Mouse (Mus musculus) MEL (cell line): ENCODE measurements at regions not wholly inside any gene's neighbourhood (a gene's known extent, or its start where the extent isn't known, plus 50 kb on each side); places are given as distances from the start of the nearest gene placed in this dataset.

ENCODE experiments used
- DNase-seq: peaks from one replicate; pipeline ENCODE4 v3.0.0; 2011; ENCODE audit warnings: low read depth, low spot score
- H3K27ac ChIP-seq: 2 replicates; pipeline ENCODE4 v1.5.1; 2012; ENCODE audit warnings: low read depth, mild to moderate bottlenecking, control low read depth, low read length, moderate library complexity; ENCODE audit not compliant: control insufficient read depth
- H3K27me3 ChIP-seq, 2 experiments: fragments of 150-350 bp in 1 of 2; sonication (generic) in 1 of 2; 2 replicates each; pipeline ENCODE4 v1.6.1; 2012; ENCODE audit warnings: low read length in 2 of 2, mild to moderate bottlenecking in 2 of 2, improper control_type of control experiment in 1 of 2, moderate library complexity in 1 of 2; ENCODE audit not compliant: insufficient read depth in 2 of 2, control insufficient read depth in 1 of 2
- H3K36me3 ChIP-seq, 2 experiments: 2 replicates each; pipeline ENCODE4 v1.6.1; 2012 to 2014; ENCODE audit warnings: low read length in 2 of 2, improper control_type of control experiment in 1 of 2, inconsistent platforms in 1 of 2, mild to moderate bottlenecking in 1 of 2; ENCODE audit not compliant: insufficient read depth in 2 of 2, control insufficient read depth in 1 of 2
- H3K4me1 ChIP-seq, 2 experiments: fragments of 150-350 bp in 1 of 2; sonication (generic) in 1 of 2; 2 replicates each; pipeline ENCODE4 v1.6.1; 2012; ENCODE audit warnings: low read length in 2 of 2, improper control_type of control experiment in 1 of 2, mild to moderate bottlenecking in 1 of 2; ENCODE audit not compliant: insufficient read depth in 2 of 2, control insufficient read depth in 1 of 2
- H3K4me3 ChIP-seq, 2 experiments: fragments of 150-350 bp in 1 of 2; sonication (generic) in 1 of 2; 2 replicates each; pipeline ENCODE4 v1.5.1; 2012; ENCODE audit warnings: low read depth in 2 of 2, low read length in 2 of 2, mild to moderate bottlenecking in 2 of 2, moderate library complexity in 2 of 2, control low read depth in 1 of 2, improper control_type of control experiment in 1 of 2; ENCODE audit not compliant: control insufficient read depth in 1 of 2, insufficient read depth in 1 of 2
- H3K79me2 ChIP-seq: 2 replicates; pipeline ENCODE4 v1.6.1; 2012; ENCODE audit warnings: mild to moderate bottlenecking, low read length, moderate library complexity; ENCODE audit not compliant: control insufficient read depth, poor library complexity, insufficient read depth
- H3K9ac ChIP-seq: 2 replicates; pipeline ENCODE4 v1.6.1; 2012; ENCODE audit warnings: low read depth, mild to moderate bottlenecking, control low read depth, low read length, moderate library complexity; ENCODE audit not compliant: control insufficient read depth, poor library complexity, severe bottlenecking
- H3K9me3 ChIP-seq: fragments of 150-350 bp; sonication (generic); replicated peaks from 2 replicates; pipeline ENCODE4 v1.6.1; 2012; ENCODE audit warnings: mild to moderate bottlenecking, low read length, improper control_type of control experiment, moderate library complexity; ENCODE audit not compliant: insufficient read depth
- BHLHE40 ChIP-seq: IDR thresholded peaks from 2 replicates; pipeline ENCODE4 v1.6.1; 2012; ENCODE audit warnings: low read depth, mild to moderate bottlenecking, inconsistent platforms, low read length, improper control_type of control experiment, borderline replicate concordance
- ELF1 ChIP-seq: IDR thresholded peaks from 2 replicates; pipeline ENCODE4 v1.6.1; 2014; ENCODE audit warnings: low read depth, mild to moderate bottlenecking, inconsistent platforms, low read length, improper control_type of control experiment, moderate library complexity
- GATA1 ChIP-seq: IDR thresholded peaks from 2 replicates; pipeline ENCODE4 v1.6.1; 2011; ENCODE audit warnings: low read depth, low read length, improper control_type of control experiment
- JUND ChIP-seq: IDR thresholded peaks from 2 replicates; pipeline ENCODE4 v1.6.1; 2011; ENCODE audit warnings: low read depth, mild to moderate bottlenecking, improper control_type of control experiment, low read length
- MAZ ChIP-seq: IDR thresholded peaks from 2 replicates; pipeline ENCODE4 v1.6.1; 2012; ENCODE audit warnings: low read depth, mild to moderate bottlenecking, inconsistent platforms, low read length, improper control_type of control experiment
- MEF2A ChIP-seq: IDR thresholded peaks from 2 replicates; pipeline ENCODE4 v1.6.1; 2014; ENCODE audit warnings: low read depth, mild to moderate bottlenecking, inconsistent platforms, low read length, improper control_type of control experiment; ENCODE audit not compliant: poor library complexity, insufficient replicate concordance, severe bottlenecking; ENCODE audit errors: extremely low read depth
- MXI1 ChIP-seq: IDR thresholded peaks from 2 replicates; pipeline ENCODE4 v1.6.1; 2011; ENCODE audit warnings: mild to moderate bottlenecking, low read depth, low read length, improper control_type of control experiment
- NELFE ChIP-seq: IDR thresholded peaks from 2 replicates; pipeline ENCODE4 v1.6.1; 2011; ENCODE audit warnings: low read depth, low read length, improper control_type of control experiment
- POLR2AphosphoS5 ChIP-seq: IDR thresholded peaks from 2 replicates; pipeline ENCODE4 v1.6.1; 2012; ENCODE audit warnings: low read depth, borderline replicate concordance, mild to moderate bottlenecking, inconsistent platforms, low read length, moderate library complexity, mixed read lengths
- RAD21 ChIP-seq: IDR thresholded peaks from 2 replicates; pipeline ENCODE4 v1.6.1; 2011; ENCODE audit warnings: mild to moderate bottlenecking, low read depth, low read length, improper control_type of control experiment
- TAL1 ChIP-seq: IDR thresholded peaks from 2 replicates; pipeline ENCODE4 v1.6.1; 2012; ENCODE audit warnings: mild to moderate bottlenecking, inconsistent platforms, low read length, moderate library complexity, mixed read lengths
- UBTF ChIP-seq: IDR thresholded peaks from 2 replicates; pipeline ENCODE4 v1.6.1; 2012; ENCODE audit warnings: low read depth, mild to moderate bottlenecking, inconsistent platforms, low read length, improper control_type of control experiment, moderate library complexity, borderline replicate concordance; ENCODE audit not compliant: insufficient read depth
- USF1 ChIP-seq: IDR thresholded peaks from 2 replicates; pipeline ENCODE4 v1.6.1; 2014; ENCODE audit warnings: low read depth, mild to moderate bottlenecking, inconsistent platforms, low read length, improper control_type of control experiment, moderate library complexity
- USF2 ChIP-seq, 2 experiments: IDR thresholded peaks; 2 replicates each; pipeline ENCODE4 v1.6.1; 2011 to 2012; ENCODE audit warnings: improper control_type of control experiment in 2 of 2, low read length in 2 of 2, borderline replicate concordance in 1 of 2, inconsistent platforms in 1 of 2, low read depth in 1 of 2, mild to moderate bottlenecking in 1 of 2; ENCODE audit not compliant: insufficient read depth in 1 of 2
- ZC3H11A ChIP-seq: IDR thresholded peaks from 2 replicates; pipeline ENCODE4 v1.6.1; 2012; ENCODE audit warnings: low read depth, mild to moderate bottlenecking, inconsistent platforms, low read length, improper control_type of control experiment
- ZKSCAN1 ChIP-seq: IDR thresholded peaks from 2 replicates; pipeline ENCODE4 v1.6.1; 2012; ENCODE audit warnings: low read depth, mild to moderate bottlenecking, inconsistent platforms, low read length, improper control_type of control experiment, moderate library complexity
- ZNF384 ChIP-seq: IDR thresholded peaks from 2 replicates; pipeline ENCODE4 v1.6.1; 2012; ENCODE audit warnings: low read depth, mild to moderate bottlenecking, inconsistent platforms, low read length, improper control_type of control experiment

GRCm38 (mm10) chr3:81367918-81368317 is 331.7 kb downstream of the Pdgfc start:
- TF ChIP-seq ELF1 (no peak), MAZ (no peak), JUND (no peak)
- Histone ChIP-seq H3K4me3 (no peak overlapping the region), H3K79me2 (no peaks in the 10 kb centered on the region), H3K9ac (no peak overlapping the region), H3K4me1 (no peaks in the 10 kb centered on the region), H3K27me3 (no peaks in the 10 kb centered on the region), H3K9me3 (no peaks in the 10 kb centered on the region), H3K36me3 (no peaks in the 10 kb centered on the region), H3K27ac (no peak overlapping the region)
- no peak for DNase-seq

- H3K27ac ChIP-seq: no peak overlapping the region
- no peaks in the 10 kb centered on the region for H3K4me1 ChIP-seq
- no peaks in the 10 kb centered on the region for H3K79me2 ChIP-seq
- no peaks in the 10 kb centered on the region for H3K9me3 ChIP-seq
- no peaks in the 10 kb centered on the region for H3K36me3 ChIP-seq
- TF ChIP-seq TAL1 (no peak), JUND (no peak), ZNF384 (no peak), ZKSCAN1 (no peak), USF1 (no peak), GATA1 (no peak), MEF2A (no peak), MAZ (no peak), NELFE (no peak), ZC3H11A (no peak), RAD21 (no peak), USF2 (IDR thresholded peaks at IDR 0.05; ENCODE audit: borderline replicate concordance in 1 of 2, insufficient read depth in 1 of 2, low read depth in 1 of 2, low read length in 2 of 2) (no peak), POLR2AphosphoS5 (no peak), BHLHE40 (no peak), MXI1 (no peak), UBTF (no peak)
- DNase-seq: no peak
- no peaks in the 10 kb centered on the region for H3K27me3 ChIP-seq
- no peak overlapping the region for H3K4me3 ChIP-seq
- H3K9ac ChIP-seq: no peak overlapping the region
Observed at GRCm38 (mm10) chr3:81368642-81369041, 332.4 kb downstream of the Pdgfc start.
